Mouse (Mus musculus): ENCODE data around the gene Adh1. TPM values are rescaled to one million over a fixed set of nuclear protein-coding genes. Genes with fewer than 3 reads are reported as not detected.

Adh1 gene
- 82.5 and 105 TPM in 2 replicates for polyA plus RNA-seq (2012; rRNA removed; ENCODE audit: low replicate concordance)

DNA sequence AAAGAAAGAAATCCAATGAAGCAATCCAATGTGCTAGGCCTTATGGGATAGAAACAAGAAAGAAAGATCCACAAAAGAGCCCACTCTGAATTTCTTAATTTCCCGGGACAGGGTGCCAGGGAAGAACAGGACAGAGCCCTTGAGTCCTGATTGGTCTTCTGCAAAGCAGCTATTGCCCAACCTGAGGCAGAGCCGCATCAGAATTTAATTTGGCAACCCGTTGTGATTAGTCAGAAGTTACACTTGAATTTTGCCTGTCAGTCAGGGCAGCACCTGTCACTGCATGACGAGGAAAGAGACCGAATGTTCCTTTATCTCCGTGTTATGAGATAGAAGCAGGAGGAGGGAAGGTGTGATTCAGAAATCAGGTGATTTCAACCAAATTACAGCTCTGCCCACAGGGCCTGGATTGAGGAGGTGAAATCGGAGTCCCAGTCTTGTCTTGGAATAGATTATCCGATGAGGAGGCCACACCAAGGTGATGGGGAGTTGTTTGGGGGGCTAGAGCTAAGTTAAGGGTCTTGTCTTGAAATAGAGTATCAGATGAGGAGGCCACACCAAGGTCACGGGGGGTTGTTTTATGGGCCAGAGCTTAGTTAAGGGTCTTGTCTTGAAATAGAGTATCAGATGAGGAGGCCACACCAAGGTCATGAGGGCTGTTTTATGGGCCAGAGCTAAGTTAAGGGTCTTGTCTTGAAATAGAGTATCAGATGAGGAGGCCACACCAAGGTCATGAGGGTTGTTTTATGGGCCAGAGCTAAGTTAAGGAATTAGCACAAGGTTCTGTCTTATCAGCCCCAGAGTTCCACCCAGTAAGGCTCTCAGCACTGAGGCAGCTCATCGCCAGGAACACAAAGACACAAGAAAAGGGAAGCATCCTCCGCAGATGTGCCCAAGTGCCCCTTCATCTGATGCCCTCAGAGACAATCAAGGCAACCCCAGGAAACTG lies at the start of gene Adh1:
Gene Adh1 (plus strand): TSS at position 271 of the 949 bp plus-strand sequence.

DNA sequence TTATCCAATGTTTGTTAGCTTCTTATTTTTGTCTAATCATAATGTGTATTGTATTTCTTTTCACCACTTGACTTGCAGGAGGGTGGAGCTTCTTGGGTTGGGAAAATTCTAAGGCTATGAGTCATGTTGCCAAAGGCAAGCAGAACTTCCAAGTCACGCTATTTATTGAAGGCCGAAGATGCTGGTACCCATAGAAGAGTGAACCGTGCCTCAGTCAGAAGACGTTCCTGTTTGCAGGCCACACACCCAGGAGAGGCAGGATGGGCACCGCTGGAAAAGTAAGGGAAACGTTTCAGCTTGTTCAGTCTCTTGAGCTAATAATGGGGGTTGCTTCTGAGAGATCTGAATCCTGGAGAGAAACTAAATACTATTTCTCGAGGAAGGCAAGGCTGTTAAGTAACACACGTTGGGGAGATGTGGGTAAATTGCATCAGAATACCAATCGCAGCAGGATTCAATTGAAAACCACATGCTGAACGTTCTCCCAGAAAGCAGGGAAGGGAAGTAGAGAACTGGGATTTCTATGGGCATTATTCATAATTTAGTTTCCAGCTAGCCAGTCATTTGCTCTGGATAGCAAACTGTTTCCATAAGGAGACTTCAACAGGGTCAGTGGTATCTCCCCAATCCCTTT lies 43.0 kb upstream of the Adh1 start, which contains the start of gene Adh7:
Gene Adh7 (plus strand): TSS at position 130 of the 634 bp plus-strand sequence.

DNA sequence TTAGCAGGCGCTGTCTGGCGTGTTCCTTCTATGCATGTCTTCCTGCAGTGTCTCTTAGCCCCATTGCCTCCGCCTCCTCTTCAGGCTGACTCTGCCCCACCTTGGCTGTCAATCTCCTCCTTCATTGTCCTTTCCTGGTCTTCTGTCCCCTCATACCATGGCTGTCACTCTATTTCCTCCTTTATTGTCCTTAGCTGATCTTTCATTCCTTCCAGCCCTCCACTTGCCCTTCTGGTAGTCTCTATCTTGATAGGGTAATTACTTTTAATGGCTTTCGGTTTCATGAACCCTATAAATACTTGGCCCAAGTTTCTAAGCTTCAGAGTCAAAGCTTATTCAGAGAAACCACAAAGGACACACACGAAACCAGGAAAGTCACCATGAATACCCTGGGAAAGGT lies 52.2 kb downstream of the Adh1 start, which contains the start of gene Adh6a:
Gene Adh6a (plus strand): TSS at position 322 of the 400 bp plus-strand sequence.

Other genes starting within 250 kb of the Adh1 start
- 0.06 and 6.5 TPM in 2 replicates for gene 1110002E22Rik, start 195.9 kb upstream of the Adh1 start, polyA plus RNA-seq (2012; rRNA removed; ENCODE audit: low replicate concordance)
- 0.49 TPM in 1 of 2 replicates, not detected in the other for gene Gm5105, start 193.6 kb upstream of the Adh1 start, polyA plus RNA-seq (2012; rRNA removed; ENCODE audit: low replicate concordance)
- gene Trmt10a, start 117.5 kb upstream of the Adh1 start, polyA plus RNA-seq (2012; rRNA removed; ENCODE audit: low replicate concordance), result 0.69 and 1.6 TPM in 2 replicates
- gene Mttp, start 116.0 kb upstream of the Adh1 start, polyA plus RNA-seq (2012; rRNA removed; ENCODE audit: low replicate concordance), result 0.99 and 1.7 TPM in 2 replicates
- not detected in 2 replicates for gene 4930579F01Rik, start 67.2 kb upstream of the Adh1 start, polyA plus RNA-seq (2012; rRNA removed; ENCODE audit: low replicate concordance)
- 0.84 and 1.3 TPM in 2 replicates for gene Adh7, start 43.2 kb upstream of the Adh1 start, polyA plus RNA-seq (2012; rRNA removed; ENCODE audit: low replicate concordance)
- 0.16 TPM in 1 of 2 replicates, not detected in the other for gene Adh6a, start 52.3 kb downstream of the Adh1 start, polyA plus RNA-seq (2012; rRNA removed; ENCODE audit: low replicate concordance)
- 0.19 TPM in 2 replicates for gene Adh6b, start 80.8 kb downstream of the Adh1 start, polyA plus RNA-seq (2012; rRNA removed; ENCODE audit: low replicate concordance)
- 0.36 TPM in 1 of 2 replicates, not detected in the other for gene Adh4, start 154.5 kb downstream of the Adh1 start, polyA plus RNA-seq (2012; rRNA removed; ENCODE audit: low replicate concordance)
- gene Adh5, start 182.1 kb downstream of the Adh1 start, polyA plus RNA-seq (2012; rRNA removed; ENCODE audit: low replicate concordance), result 20.3 and 35.2 TPM in 2 replicates
- 9.9 and 29.0 TPM in 2 replicates for gene Metap1, start 228.5 kb downstream of the Adh1 start, polyA plus RNA-seq (2012; rRNA removed; ENCODE audit: low replicate concordance)

All from mammary gland, adult 2 months (tissue).